Mouse (Mus musculus): ENCODE data around the gene Tcp10b. TPM values are rescaled to one million over a fixed set of nuclear protein-coding genes. Genes with fewer than 3 reads are reported as not detected.
"Not testable (repeated sequence)": the region's sequence is repeated elsewhere in the genome, so short reads cannot be mapped to it uniquely, and the experiment has no call there.

The Tcp10b gene
- polyA plus RNA-seq, 1 experiment from 2014 or later, result not detected

DNA sequence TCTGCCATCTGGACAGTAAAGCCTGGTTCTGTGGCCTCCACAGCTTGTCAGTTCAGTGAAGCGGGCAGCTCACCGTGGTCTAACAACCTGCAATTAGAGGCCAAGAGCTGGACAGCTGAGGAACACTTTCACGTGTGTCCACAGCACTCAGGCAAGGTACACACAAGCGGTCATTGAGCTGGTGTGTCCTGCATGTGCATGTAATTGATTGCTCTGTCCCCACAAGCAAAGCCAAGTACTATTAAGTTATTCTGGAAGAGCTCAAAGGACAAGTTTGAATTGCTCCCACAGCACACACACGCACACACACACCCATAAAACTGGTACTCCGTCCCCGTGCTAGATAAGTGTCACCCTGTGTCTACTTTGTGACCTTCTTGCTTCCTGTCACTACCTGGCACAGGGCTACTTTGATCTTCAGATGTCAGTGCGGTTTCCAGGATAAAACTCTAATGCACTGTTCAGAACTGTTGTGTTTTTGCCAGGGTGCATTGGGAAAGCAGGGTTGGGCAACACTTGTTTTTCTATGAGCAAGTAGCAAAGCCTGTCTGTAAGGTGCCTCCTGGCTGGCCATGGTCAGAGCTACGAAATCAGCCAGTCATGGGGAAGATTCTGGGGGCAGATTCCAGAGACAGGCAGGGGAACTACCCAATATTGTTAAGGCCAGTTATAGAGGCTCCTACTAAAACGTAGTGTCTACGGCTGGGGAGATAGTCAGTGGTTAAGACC is 69.0 kb downstream of the Tcp10b start:
- H3K27me3 ChIP-seq (ENCODE audit: control insufficient read depth, insufficient read depth, low read length); ATAC-seq (ENCODE audit: insufficient number of reproducible peaks, low FRiP score, low TSS enrichment, low read depth): not testable (repeated sequence)

DNA sequence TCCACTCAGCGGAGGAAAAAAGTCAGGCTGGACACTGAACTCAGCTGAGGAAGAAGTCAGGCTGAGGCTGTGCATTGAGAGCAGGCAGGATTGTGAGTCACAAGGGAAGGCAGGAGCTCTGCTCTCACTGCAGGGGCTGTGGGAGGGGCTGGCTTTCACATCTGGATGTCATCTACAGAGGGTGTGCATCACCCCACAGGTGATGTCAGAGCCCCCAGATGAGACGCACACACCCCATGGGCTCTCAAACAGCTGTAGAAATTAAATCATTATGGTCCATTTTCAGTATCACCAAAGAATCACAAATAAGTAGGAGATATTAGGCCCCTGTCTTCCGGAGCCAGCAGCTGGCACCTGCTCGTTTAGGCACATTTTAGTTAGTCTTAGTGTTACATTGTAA is 70.8 kb downstream of the Tcp10b start, which contains the start of gene Unc93a:
TSS of gene Unc93a (minus strand) at position 101 of the 400 bp plus-strand sequence.
- H3K9ac ChIP-seq (ENCODE audit: low read length); H3K27me3 ChIP-seq (ENCODE audit: control insufficient read depth, insufficient read depth, low read length); H3K4me1 ChIP-seq (ENCODE audit: control insufficient read depth, insufficient read depth, low read length); DNase-seq (ENCODE audit: low spot score); ATAC-seq (ENCODE audit: insufficient number of reproducible peaks, low FRiP score, low TSS enrichment, low read depth); H3K4me3 ChIP-seq (ENCODE audit: low read depth, low read length); H3K27ac ChIP-seq (replicated peaks; ENCODE audit: low read depth, low read length); H3K9me3 ChIP-seq (ENCODE audit: control insufficient read depth, low read length); H3K36me3 ChIP-seq (ENCODE audit: control insufficient read depth, insufficient read depth, low read length); H3K4me2 ChIP-seq (ENCODE audit: low read depth, severe bottlenecking): not testable (repeated sequence)
- 83% methylated on average over 3 of the region's 4 CpGs for WGBS

More for the DNA sequence above, 69.0 kb downstream of the Tcp10b start:
- H3K27ac ChIP-seq (replicated peaks; ENCODE audit: low read depth, low read length); H3K4me1 ChIP-seq (ENCODE audit: control insufficient read depth, insufficient read depth, low read length); H3K4me2 ChIP-seq (ENCODE audit: low read depth, severe bottlenecking); H3K36me3 ChIP-seq (ENCODE audit: control insufficient read depth, insufficient read depth, low read length); H3K9me3 ChIP-seq (ENCODE audit: control insufficient read depth, low read length); H3K9ac ChIP-seq (ENCODE audit: low read length); DNase-seq (ENCODE audit: low spot score); H3K4me3 ChIP-seq (ENCODE audit: low read depth, low read length): not testable (repeated sequence)
- WGBS, result 79% methylated on average over 8 of the region's 11 CpGs

Other genes starting within 250 kb of the Tcp10b start
- 0.50 and 0.81 TPM in 2 replicates for gene Mas1, start 193.0 kb upstream of the Tcp10b start, polyA plus RNA-seq (2014; fragmentation: Nextera tagmentation; extraction: Ambion mirVana)
- not detected in 2 replicates for gene Mrgprh, start 185.1 kb upstream of the Tcp10b start, polyA plus RNA-seq (2014; fragmentation: Nextera tagmentation; extraction: Ambion mirVana)
- gene Pnldc1, start 150.9 kb upstream of the Tcp10b start, polyA plus RNA-seq (2014; fragmentation: Nextera tagmentation; extraction: Ambion mirVana), result 1.7 and 2.3 TPM in 2 replicates
- 578 and 600 TPM in 2 replicates for gene Tcp1, start 145.4 kb upstream of the Tcp10b start, polyA plus RNA-seq (2014; fragmentation: Nextera tagmentation; extraction: Ambion mirVana)
- 195 and 199 TPM in 2 replicates for gene Mrpl18, start 144.8 kb upstream of the Tcp10b start, polyA plus RNA-seq (2014; fragmentation: Nextera tagmentation; extraction: Ambion mirVana)
- 0.68 and 0.88 TPM in 2 replicates for gene Acat3, start 120.5 kb upstream of the Tcp10b start, polyA plus RNA-seq (2014; fragmentation: Nextera tagmentation; extraction: Ambion mirVana)
- 236 and 271 TPM in 2 replicates for gene Acat2, start 100.4 kb upstream of the Tcp10b start, polyA plus RNA-seq (2014; fragmentation: Nextera tagmentation; extraction: Ambion mirVana)
- 155 and 160 TPM in 2 replicates for gene Wtap, start 66.9 kb upstream of the Tcp10b start, polyA plus RNA-seq (2014; fragmentation: Nextera tagmentation; extraction: Ambion mirVana)
- gene Sod2, start 54.3 kb upstream of the Tcp10b start, polyA plus RNA-seq (2014; fragmentation: Nextera tagmentation; extraction: Ambion mirVana), result 101 and 106 TPM in 2 replicates
- gene Gpr31b, start 8.8 kb upstream of the Tcp10b start, polyA plus RNA-seq (2014; fragmentation: Nextera tagmentation; extraction: Ambion mirVana), result not detected in 2 replicates
- not detected in 2 replicates for gene Unc93a, start 70.7 kb downstream of the Tcp10b start, polyA plus RNA-seq (2014; fragmentation: Nextera tagmentation; extraction: Ambion mirVana)
- gene Smok2a, start 160.1 kb downstream of the Tcp10b start, polyA plus RNA-seq (2014; fragmentation: Nextera tagmentation; extraction: Ambion mirVana), result not detected in 2 replicates
- not detected in 2 replicates for gene Smok2b, start 169.2 kb downstream of the Tcp10b start, polyA plus RNA-seq (2014; fragmentation: Nextera tagmentation; extraction: Ambion mirVana)